Mouse (Mus musculus): ENCODE measurements around the gene Spen. TPM values are rescaled to one million over a fixed set of nuclear protein-coding genes. Genes with fewer than 3 reads are reported as not detected.

Spen gene
- polyA plus RNA-seq, 1 experiment, result 63.4 TPM

DNA sequence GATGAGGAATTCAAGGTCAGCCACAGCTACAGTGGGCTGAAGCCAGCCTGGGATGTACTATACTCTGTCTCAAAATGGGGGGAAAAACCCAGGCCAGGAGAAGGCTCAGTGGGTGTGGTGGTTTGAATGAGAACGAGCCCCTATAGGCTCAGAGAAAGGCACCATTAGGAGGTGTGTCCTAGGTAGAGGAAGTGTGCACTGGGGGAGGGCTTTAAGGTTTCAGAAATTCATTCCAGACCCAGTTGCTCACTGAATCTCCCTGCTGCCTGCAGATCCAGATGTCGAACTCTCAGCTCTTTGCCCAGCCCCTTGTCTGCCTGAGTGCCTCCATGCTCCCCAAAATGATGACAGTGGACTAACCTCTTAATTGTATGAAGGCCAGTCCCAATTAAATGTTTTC lies 14.1 kb upstream of the Spen start:
- Histone ChIP-seq H3K4me3 (ENCODE audit: control insufficient read depth, insufficient read depth, low read length) (no peak overlapping the region), H3K27ac (ENCODE audit: control insufficient read depth, insufficient read depth, low read length) (no peak overlapping the region), H3K27me3 (ENCODE audit: control insufficient read depth, insufficient read depth, low read length) (no peaks in the 10 kb centered on the region), H3K4me1 (replicated peaks; ENCODE audit: control insufficient read depth, insufficient read depth, low read length) (peaks cover 8% of the 10 kb centered on the region), H3K36me3 (ENCODE audit: control insufficient read depth, insufficient read depth, low read length) (no peaks in the 10 kb centered on the region)
- no peak for DNase-seq
- no peak for TF ChIP-seq POLR2A (IDR thresholded peaks at IDR 0.05; ENCODE audit: control insufficient read depth, extremely low read depth, insufficient read depth, low read length, poor library complexity)
- TF ChIP-seq CTCF (IDR thresholded peaks at IDR 0.05; ENCODE audit: borderline replicate concordance, control insufficient read depth, extremely low read depth, insufficient read depth, low read length, poor library complexity), result no peak
- WGBS, result 9% methylated on average over 2 of the region's 2 CpGs

DNA sequence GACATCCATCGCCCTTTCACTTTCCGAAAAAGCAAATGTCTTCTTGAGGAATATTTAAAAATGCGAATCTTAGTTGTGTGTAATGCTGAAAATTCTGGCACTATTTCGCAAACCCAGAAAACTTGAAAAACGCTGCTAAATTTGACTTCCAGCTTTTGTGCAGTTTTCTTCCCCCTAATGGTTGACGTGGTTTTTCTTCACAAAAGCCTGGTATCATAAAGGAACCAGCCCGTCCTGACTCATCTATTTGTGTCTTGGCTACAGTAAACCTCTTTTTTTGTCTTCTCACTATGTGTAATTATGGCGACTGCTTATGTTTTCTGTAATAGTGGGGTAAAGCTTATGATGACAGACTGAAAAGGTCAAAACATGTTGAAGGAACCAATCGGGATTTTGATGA lies 8.9 kb upstream of the Spen start:
- TF ChIP-seq CTCF (IDR thresholded peaks at IDR 0.05; ENCODE audit: borderline replicate concordance, control insufficient read depth, extremely low read depth, insufficient read depth, low read length, poor library complexity), result no peak
- TF ChIP-seq POLR2A (IDR thresholded peaks at IDR 0.05; ENCODE audit: control insufficient read depth, extremely low read depth, insufficient read depth, low read length, poor library complexity), result no peak
- Histone ChIP-seq H3K36me3 (ENCODE audit: control insufficient read depth, insufficient read depth, low read length) (no peaks in the 10 kb centered on the region), H3K4me1 (replicated peaks; ENCODE audit: control insufficient read depth, insufficient read depth, low read length) (peaks cover 8% of the 10 kb centered on the region), H3K27ac (ENCODE audit: control insufficient read depth, insufficient read depth, low read length) (peak overlapping the region; percentile 99), H3K27me3 (ENCODE audit: control insufficient read depth, insufficient read depth, low read length) (no peaks in the 10 kb centered on the region), H3K4me3 (ENCODE audit: control insufficient read depth, insufficient read depth, low read length) (no peak overlapping the region)
- peak; percentile 13 for DNase-seq
- 4% methylated on average over 9 of the region's 9 CpGs for WGBS

DNA sequence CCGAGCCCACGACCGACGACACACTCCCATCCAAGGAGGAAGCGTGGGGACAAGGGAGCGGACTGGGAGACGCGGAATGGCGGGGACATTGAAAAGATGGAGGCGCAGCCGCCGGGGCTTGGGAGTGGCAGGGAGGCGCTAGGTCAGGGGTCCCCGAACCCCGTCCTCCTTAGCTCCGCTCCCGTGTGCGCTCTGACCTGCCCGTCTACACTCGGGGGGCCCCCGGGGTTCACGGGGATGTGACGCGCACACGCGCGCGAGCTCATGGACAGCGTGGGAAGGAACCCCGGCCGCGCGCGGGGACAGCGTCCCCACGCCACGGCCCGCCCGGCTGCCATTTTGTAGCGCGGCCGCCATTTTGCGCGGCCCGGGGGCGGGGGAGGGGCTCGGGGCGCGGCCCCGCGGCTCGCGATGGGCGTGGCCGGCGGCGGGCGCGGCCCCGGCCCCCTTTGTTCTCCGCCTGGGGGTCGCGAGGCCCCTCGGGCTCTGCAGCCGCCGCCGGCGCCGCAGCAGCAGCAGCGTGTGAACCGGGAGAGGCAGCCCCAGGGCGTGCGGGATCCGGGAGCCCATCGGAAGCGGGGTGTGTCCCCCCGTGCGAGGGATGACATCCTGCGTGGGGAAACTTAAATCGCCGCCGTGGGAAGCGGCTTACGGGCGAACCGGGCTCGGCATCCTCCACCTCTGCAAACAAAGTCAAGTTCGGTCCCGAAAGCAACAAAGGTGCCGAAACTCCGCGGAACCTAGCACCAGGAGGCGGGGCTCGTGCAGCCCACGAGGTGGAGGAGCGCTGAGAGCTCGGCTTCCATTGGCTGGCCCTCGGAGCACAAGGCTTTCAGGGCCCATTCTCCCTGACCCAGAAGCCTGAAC lies 8.2 kb upstream of the Spen start:
- Histone ChIP-seq H3K4me1 (replicated peaks; ENCODE audit: control insufficient read depth, insufficient read depth, low read length) (peaks cover 7% of the 10 kb centered on the region; the same call in 1 of the 2 replicates), H3K4me3 (ENCODE audit: control insufficient read depth, insufficient read depth, low read length) (peak overlapping the region; percentile 91), H3K27ac (ENCODE audit: control insufficient read depth, insufficient read depth, low read length) (peak overlapping the region; percentile 99), H3K27me3 (ENCODE audit: control insufficient read depth, insufficient read depth, low read length) (no peaks in the 10 kb centered on the region), H3K36me3 (ENCODE audit: control insufficient read depth, insufficient read depth, low read length) (no peaks in the 10 kb centered on the region)
- TF ChIP-seq CTCF (IDR thresholded peaks at IDR 0.05; ENCODE audit: borderline replicate concordance, control insufficient read depth, extremely low read depth, insufficient read depth, low read length, poor library complexity) (no peak; the same call in 1 of the 2 replicates), POLR2A (IDR thresholded peaks at IDR 0.05; ENCODE audit: control insufficient read depth, extremely low read depth, insufficient read depth, low read length, poor library complexity) (peak; percentile 94)
- under 1% methylated on average over 94 of the region's 98 CpGs for whole genome bisulfite sequencing
- peak; percentile 82 for DNase-seq

DNA sequence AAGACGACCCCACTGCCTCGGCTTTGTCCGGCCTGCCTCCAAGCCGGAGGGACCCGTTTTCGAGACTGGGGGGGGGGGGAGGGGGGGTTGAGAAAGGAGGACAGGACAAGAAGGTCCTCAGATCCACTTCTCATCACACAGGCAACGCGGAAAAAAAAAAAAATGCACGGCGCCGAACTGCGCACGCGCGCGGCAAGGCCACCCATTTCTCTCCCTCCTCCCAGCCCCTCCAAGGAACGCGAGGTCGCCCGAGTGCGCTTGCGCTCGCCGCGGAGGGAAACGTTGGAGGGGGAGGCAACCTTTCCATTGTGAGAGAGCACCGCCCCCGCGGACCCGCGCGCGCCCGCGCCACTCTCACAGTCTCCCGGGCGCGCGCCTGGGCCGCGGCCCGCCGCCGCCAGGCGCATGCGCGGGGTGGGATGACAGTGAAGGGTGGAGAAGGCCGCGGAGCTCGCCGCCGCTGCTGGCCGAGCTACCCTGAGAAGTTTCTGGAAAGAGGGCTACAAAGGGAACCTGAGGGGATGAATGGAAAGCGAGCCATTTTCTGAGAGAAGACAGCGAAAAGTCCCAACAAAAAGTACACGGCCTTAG lies 7.4 kb upstream of the Spen start:
- TF ChIP-seq CTCF (IDR thresholded peaks at IDR 0.05; ENCODE audit: borderline replicate concordance, control insufficient read depth, extremely low read depth, insufficient read depth, low read length, poor library complexity) (peak; percentile 49; the same call in 1 of the 2 replicates), POLR2A (IDR thresholded peaks at IDR 0.05; ENCODE audit: control insufficient read depth, extremely low read depth, insufficient read depth, low read length, poor library complexity) (peak; percentile 96)
- WGBS, result under 1% methylated on average over 52 of the region's 56 CpGs
- Histone ChIP-seq H3K4me3 (ENCODE audit: control insufficient read depth, insufficient read depth, low read length) (peak overlapping the region; percentile 91), H3K27ac (ENCODE audit: control insufficient read depth, insufficient read depth, low read length) (peak overlapping the region; percentile 99), H3K4me1 (replicated peaks; ENCODE audit: control insufficient read depth, insufficient read depth, low read length) (peaks cover 7% of the 10 kb centered on the region; the same call in 1 of the 2 replicates), H3K36me3 (ENCODE audit: control insufficient read depth, insufficient read depth, low read length) (no peaks in the 10 kb centered on the region), H3K27me3 (ENCODE audit: control insufficient read depth, insufficient read depth, low read length) (no peaks in the 10 kb centered on the region)
- peak; percentile 99 for DNase-seq

DNA sequence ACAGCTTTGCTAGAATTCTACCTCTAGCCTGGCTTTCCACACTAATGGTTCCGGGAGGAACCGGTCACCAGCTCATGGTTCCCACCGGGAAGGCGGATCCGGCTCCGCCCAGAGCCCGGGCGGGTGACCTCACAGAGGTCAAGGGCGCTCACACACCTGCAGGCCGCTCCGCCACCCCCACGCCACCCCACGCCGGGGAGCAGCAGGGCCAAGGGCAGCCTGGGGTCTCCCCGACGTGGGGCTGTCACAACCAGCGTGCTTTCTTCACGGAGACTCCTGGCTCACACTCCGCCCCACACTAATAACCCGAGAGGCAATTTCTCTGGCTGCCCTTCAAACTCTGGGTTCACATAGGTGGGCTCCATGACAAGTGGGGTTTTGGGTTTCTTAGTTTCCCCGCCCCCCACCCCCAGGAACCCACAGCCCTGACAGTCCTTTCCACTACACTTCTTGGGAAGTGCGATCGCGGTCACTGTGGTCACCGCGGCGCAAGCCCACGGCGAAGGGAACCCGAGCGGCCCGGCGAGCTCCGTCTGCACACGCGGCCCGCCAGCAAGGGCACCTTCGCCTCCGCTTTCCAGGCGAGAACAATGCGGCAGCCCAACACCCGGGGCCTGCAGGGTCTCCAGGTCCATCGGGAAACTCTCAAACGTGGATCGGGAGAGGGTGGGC lies 6.8 kb upstream of the Spen start:
- peak overlapping the region; percentile 59 for H3K4me3 ChIP-seq (ENCODE audit: control insufficient read depth, insufficient read depth, low read length)
- H3K27ac ChIP-seq (ENCODE audit: control insufficient read depth, insufficient read depth, low read length), result peak overlapping the region; percentile 76
- H3K4me1 ChIP-seq (replicated peaks; ENCODE audit: control insufficient read depth, insufficient read depth, low read length), result peaks cover 7% of the 10 kb centered on the region; the same call in 1 of the 2 replicates
- H3K27me3 ChIP-seq (ENCODE audit: control insufficient read depth, insufficient read depth, low read length), result no peaks in the 10 kb centered on the region
- WGBS, result under 1% methylated on average over 45 of the region's 45 CpGs
- H3K36me3 ChIP-seq (ENCODE audit: control insufficient read depth, insufficient read depth, low read length), result no peaks in the 10 kb centered on the region
- TF ChIP-seq CTCF (IDR thresholded peaks at IDR 0.05; ENCODE audit: borderline replicate concordance, control insufficient read depth, extremely low read depth, insufficient read depth, low read length, poor library complexity), result no peak
- no peak for TF ChIP-seq POLR2A (IDR thresholded peaks at IDR 0.05; ENCODE audit: control insufficient read depth, extremely low read depth, insufficient read depth, low read length, poor library complexity)
- peak; percentile 66 for DNase-seq

DNA sequence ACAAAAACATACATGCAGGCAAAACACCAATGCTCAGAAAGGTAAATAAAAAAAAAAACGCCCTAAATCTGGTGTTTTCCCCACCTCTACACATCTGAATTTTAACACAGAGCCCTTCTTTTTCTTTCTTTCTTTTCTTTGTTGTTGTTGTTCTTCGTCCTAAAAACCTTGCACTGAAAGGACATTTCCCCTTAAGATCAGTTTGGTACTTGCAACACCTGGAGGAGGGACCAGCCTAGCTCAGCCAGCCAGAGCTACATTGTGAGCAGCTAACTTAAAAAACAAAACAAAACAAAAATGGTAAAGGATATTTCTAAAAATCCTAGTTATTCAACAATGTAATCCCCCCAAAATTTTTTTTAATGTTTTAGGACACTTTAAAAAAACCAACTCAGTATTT lies 6.1 kb upstream of the Spen start:
- no peak overlapping the region for H3K27ac ChIP-seq (ENCODE audit: control insufficient read depth, insufficient read depth, low read length)
- no peaks in the 10 kb centered on the region for H3K36me3 ChIP-seq (ENCODE audit: control insufficient read depth, insufficient read depth, low read length)
- no peaks in the 10 kb centered on the region for H3K27me3 ChIP-seq (ENCODE audit: control insufficient read depth, insufficient read depth, low read length)
- 57% methylated on average over 2 of the region's 2 CpGs for WGBS
- H3K4me1 ChIP-seq (replicated peaks; ENCODE audit: control insufficient read depth, insufficient read depth, low read length), result peaks cover 7% of the 10 kb centered on the region; the same call in 1 of the 2 replicates
- DNase-seq, result no peak
- H3K4me3 ChIP-seq (ENCODE audit: control insufficient read depth, insufficient read depth, low read length), result no peak overlapping the region
- TF ChIP-seq CTCF (IDR thresholded peaks at IDR 0.05; ENCODE audit: borderline replicate concordance, control insufficient read depth, extremely low read depth, insufficient read depth, low read length, poor library complexity) (no peak), POLR2A (IDR thresholded peaks at IDR 0.05; ENCODE audit: control insufficient read depth, extremely low read depth, insufficient read depth, low read length, poor library complexity) (no peak)

All from thymus, adult 2 months (tissue).